Mouse (Mus musculus): ENCODE data around the gene Map4k4.

Gene Map4k4

DNA sequence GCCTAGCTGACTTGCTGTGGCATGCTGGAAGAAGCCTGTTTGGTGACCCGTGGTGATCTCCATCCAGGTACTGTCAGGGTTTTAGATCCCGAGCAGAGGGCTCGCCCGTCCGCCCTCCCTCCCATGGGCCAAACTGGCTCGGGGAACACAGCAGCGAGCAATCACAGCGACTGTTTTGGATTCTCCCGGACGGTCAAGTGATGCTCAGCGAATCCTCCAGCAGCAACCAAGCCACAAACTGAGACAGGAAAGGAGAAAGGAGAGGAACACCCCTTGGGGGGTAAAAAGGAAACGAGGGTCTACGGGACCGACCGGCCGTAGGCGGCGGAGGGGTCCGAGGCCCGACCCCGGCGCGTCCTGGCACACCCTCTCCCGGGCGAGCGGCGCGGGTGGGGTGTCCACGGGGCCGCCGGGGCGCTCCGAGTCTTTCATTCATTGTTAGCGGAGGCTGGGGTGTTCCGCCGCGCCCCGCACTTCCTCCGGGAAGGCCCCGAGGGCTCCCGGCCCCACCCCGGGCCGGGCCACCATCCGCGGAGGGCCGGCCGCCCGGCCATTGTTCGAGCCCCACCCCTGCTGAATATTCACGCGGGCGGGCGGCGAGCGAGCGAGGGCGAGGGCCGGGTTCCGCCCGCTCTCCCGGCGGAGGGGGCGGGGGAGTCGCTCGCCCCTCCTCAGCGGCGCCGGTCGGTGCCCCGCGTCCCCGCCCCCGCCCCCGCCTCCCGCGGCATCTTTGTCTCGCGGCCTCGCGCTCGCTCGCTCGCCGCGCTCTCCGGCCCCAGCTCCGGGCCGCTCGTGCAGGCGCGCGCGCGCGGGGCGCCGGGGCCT lies at the start of gene Map4k4:
TSS of gene Map4k4 (plus strand) at position 733 of the 825 bp plus-strand sequence.
- DNase-seq (ENCODE audit: low read depth, low spot score) = peak; percentile 71

GRCm38 (mm10) chr1:39855949-39856348 lies 44.8 kb upstream of the Map4k4 start:
- DNase-seq (ENCODE audit: low read depth, low spot score) = no peak

- DNase-seq (ENCODE audit: low read depth, low spot score) = no peak
Observed at GRCm38 (mm10) chr1:39856795-39857447, 43.8 kb upstream of the Map4k4 start.

- no peak for DNase-seq (ENCODE audit: low read depth, low spot score)
Observed at GRCm38 (mm10) chr1:39857448-39857820, 43.3 kb upstream of the Map4k4 start.

DNA sequence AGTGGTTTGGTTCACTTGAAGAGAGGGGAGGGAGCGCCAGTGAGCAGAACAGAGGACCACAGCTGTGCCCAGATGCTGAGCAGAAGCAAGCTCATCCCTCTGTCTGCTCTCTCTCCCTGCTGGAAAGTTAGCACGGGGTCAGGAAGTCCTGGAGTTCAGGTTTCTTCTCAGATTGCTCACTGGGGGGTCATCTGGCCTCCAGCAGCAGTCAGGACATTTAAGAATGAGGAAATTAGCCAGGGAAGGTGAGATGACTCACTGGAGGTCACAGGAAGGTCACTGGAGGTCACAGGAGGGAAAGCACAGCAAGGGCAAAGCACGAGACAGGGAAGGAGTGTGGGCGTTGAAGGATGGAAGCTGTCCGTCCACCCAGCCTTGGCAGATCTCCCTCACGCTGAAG lies 41.5 kb upstream of the Map4k4 start:
- DNase-seq (ENCODE audit: low read depth, low spot score) = no peak

GRCm38 (mm10) chr1:39866367-39867141 lies 34.2 kb upstream of the Map4k4 start:
- no peak for DNase-seq (ENCODE audit: low read depth, low spot score)

- DNase-seq (ENCODE audit: low read depth, low spot score) = no peak
Observed at GRCm38 (mm10) chr1:39867142-39867525, 33.6 kb upstream of the Map4k4 start.

DNA sequence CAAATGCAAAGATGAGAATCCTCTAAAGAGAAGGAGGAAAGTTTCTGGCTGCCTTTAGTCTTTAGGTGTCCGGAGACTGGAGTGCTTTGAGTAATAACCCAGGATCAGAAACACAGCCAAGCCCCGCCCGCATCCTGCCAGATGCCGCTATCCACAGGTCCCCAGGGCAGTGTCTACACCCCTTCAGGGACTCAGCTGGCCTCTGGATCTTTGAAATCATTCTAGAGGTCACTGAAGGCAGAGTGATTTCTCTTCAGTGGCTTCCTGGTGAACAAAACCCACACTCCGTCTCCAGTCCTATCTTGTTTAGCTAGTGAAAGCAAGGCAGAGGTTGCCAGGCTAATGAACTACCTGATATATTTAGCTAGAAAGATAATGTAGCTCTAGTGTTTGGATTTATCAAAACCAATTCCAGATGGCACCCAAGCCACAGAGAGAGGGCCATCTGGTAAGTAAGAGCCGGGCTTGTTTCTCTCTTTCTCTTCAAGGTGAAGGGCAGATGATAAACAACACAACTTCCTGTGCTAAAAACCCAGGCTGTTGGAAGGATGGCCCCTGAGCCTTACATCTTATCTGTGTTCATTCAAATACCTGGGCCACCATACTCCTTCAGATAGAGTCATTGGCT lies 32.6 kb upstream of the Map4k4 start:
- DNase-seq (ENCODE audit: low read depth, low spot score) = no peak

DNA sequence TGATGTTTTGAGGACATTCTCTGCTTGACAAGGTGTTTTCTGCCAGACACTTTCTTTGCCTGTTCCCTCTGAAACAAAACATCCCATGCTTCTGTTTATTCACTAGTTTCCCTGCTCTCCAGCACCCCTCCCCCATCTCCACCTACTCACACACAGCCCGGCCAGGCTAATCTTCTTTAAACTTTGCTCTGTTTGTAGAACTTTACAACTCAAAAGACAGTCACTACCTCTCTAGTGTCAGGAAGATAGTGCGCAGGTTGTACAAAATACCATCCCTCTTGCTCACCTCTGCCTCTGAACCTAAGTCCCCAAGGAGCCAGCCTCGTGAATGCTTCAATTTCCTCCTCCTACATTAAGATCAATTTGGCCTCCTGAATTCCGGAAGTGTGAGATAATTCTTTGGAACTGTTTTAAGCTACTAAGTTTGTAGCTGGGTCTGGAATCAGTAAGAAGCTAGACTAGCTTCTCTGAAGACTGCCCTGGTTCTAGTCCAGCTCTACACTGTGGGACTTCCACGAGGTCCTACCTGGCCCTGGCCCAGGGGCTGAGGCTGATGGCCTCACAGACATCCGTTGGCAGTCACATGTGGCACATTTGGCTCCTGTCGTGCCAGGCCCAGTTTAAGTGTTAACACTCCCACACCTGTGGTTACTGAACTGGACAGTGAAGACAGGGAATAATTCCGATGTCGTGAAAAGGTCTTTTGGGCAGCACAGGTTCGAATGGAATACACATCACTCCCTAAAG lies 31.7 kb upstream of the Map4k4 start:
- DNase-seq (ENCODE audit: low read depth, low spot score) = no peak

DNA sequence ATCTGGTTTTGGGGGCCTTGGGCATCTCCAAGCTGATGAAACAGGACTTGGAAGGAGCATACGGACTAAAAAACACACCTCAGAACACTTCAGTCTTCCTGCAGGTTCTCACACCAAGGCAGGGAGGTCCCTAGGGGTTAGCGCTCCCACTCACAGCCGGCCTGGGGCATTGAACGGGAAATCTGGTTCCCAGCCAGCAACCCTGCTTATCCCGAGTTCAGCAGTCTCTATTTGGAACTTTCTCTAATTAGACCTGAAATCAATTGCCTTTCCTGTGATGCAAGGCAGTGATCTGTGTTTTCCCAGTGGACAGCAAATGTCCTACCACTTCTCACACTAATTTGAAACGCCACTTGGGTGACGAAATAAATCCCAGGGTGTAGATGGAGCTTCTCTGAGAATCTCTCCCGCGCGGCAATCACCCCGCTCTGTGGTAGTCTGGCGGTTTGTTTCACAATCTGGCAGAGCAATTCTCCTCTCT lies 31.0 kb upstream of the Map4k4 start:
- no peak for DNase-seq (ENCODE audit: low read depth, low spot score)

DNA sequence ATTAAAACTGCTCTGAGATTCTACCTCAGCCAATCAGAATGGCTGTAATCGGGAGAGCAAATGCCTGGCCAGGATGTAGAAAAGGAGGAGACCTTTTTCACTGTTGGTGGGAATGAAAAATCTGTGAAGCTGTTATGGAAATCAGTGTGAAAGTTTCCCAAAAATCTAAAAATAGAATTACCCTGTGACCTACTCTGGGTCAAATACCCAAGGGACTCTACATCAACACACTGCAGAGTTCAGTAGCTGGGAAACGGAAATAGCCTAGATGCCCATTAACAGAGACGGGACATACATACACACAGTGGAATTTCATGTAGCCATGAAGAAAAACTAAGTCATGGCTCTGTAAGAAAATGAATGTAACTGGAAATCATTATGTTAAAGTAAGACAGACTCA lies 22.7 kb upstream of the Map4k4 start:
- DNase-seq (ENCODE audit: low read depth, low spot score) = no peak

- no peak for DNase-seq (ENCODE audit: low read depth, low spot score)
Observed at GRCm38 (mm10) chr1:39882505-39882904, 18.2 kb upstream of the Map4k4 start.

DNA sequence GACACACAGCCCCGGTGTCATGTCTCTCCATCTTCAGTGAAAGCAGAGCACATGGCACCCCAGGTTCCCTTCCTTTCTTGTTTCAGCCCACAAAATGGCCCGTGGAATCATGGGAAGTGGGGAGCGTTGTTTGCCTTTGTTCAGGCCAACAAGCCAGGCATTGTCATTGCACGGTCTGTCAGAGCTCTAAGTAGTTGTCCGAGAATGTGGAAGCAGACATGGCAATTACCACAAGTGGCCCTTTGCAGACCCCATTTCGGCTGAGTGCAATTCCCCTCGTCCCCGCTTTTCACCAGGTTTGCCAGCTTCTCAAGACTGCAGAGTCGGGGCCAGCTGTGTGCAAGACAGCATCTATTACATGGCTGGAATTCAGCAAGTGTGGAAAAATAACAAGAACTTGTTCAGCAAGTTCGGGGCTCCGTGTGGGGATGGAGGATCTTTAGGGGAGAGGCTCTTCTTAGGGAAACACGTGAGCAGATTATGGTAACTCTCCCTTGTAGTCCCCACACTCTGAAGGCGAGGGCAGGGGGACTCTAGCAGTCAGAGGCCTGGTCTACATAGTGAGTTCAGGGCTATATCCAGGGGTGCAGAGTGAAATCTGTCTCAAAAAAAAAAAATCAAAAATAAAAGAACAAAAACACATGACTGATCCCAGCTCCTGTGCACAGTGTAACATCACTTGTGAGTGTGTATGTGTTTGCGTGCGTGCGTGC lies 15.8 kb upstream of the Map4k4 start:
- DNase-seq (ENCODE audit: low read depth, low spot score) = no peak

DNA sequence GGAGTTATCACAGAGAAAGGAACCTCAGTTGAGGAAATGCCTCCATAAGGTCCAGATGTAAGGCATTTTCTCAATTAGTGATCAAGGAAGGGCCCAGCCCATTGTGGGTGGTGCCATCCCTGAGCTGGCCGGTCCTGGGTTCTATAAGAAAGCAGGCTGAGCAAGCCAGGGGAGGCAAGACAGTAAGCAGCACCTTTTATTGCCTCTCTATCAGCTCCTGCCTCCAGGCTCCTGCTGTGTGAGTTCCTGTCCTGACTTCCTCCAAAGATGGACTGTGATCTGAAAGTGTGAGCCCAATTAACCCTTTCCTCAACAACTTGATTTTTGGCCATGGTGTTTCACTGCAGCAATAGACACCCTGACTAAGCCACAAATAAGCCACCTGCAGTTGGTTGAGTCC lies 12.7 kb upstream of the Map4k4 start:
- DNase-seq (ENCODE audit: low read depth, low spot score) = no peak

- DNase-seq (ENCODE audit: low read depth, low spot score) = no peak
Observed at GRCm38 (mm10) chr1:39889429-39889828, 11.3 kb upstream of the Map4k4 start.

GRCm38 (mm10) chr1:39889973-39890372 lies 10.7 kb upstream of the Map4k4 start:
- DNase-seq (ENCODE audit: low read depth, low spot score) = no peak

DNA sequence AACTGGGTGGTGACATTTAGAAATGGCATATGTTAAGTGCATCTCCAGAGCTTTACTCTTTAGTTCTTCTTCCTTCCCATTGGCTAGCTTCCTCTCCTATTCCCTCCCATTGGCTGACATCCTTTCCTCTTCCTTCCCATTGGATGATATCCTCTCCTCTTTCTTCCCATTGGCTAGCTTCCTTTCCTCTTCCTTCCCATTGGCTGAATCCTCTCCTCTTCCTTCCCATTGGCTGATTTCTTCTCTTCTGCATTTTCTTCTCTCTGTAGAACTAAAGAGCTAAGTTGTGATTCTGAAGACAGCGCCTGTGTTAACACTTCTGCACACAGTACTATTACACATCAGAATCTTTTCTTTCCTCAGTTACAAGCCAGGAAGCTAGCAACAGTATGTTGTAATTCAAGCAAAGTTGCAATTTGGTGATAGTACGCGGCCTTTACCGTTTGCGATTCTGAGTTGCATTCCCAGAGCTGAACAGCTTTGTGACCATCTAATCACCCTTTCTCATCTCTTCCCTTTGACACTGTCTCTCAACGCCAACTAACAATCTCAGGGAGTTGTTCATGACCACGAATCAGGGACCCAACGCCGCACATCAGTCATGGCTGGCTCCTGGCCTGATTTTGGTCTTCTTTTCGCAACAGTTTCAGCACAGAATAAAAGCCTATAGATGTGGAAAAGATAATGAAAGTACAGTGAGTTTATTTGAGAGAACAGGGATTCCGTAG lies 7.4 kb upstream of the Map4k4 start:
- no peak for DNase-seq (ENCODE audit: low read depth, low spot score)

DNA sequence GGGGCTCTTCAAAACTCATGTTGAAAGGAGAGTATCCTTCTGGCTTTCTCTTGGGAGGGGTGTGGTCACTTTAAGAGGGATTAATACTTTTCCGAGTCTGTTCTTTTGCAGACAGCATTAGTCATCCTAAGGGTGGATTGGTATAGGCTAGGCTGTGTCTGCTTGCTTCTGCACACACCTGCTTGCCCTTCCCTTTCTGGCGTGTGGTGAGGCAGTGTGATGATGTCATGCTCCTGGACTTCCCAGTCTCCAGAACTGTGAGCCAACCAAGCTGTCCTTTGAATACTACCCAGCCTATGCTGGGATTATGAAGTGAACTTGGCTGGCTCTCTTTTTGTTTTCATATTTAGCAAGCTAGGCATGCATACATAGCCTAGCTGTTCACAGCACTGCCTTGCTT lies 5.6 kb upstream of the Map4k4 start:
- DNase-seq (ENCODE audit: low read depth, low spot score) = no peak

DNA sequence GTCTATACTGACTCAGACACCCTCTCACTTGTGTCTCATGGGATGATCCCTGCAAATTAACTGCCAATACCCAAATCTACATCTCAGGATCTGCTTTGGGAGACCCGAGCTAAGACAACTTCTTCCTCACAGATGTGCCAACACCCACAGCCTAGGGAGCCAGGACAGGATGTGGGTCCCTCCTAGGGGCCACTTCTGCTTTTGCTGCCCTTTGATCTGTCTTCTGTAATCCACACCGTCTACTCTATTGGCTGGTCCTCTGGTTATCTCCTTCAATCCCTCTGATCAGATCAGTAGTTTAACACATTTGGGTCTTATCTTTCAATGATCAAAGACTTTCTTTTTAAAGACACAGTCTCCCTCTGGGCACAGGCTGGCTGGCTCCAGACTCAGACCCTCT lies 5.2 kb upstream of the Map4k4 start:
- DNase-seq (ENCODE audit: low read depth, low spot score) = no peak

DNA sequence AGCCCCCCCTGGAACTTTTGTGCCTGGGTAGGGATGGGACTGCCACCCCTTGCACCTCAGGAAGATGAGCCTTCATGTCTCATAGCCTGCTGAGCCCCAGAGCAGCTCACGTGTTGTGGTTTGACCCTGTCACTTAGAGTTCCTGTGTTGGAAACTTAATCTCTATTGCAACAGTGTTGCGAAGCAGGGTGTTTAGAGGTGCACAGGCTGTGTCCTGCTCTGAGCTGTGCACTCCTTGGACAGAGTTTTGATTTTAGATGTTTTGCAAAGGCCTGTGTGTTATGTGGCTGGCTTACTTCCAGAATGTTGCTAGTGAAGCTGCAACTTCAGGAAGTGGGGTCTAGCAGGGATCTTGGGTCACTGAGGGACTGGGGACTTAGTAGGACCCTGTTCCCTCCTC lies 4.1 kb upstream of the Map4k4 start:
- no peak for DNase-seq (ENCODE audit: low read depth, low spot score)
